Mouse (Mus musculus) lung, adult 2 months (tissue): ENCODE measurements around the gene Fabp1.

Experiments
- CTCF ChIP-seq: fragments of 200-500 bp; IDR thresholded peaks from 2 replicates; pipeline ENCODE4 v1.5.1; 2011; ENCODE audit warnings: mild to moderate bottlenecking, low read length, control low read depth; ENCODE audit not compliant: insufficient read depth
- POLR2A ChIP-seq: fragments of 200-500 bp; IDR thresholded peaks from 2 replicates; pipeline ENCODE4 v1.6.1; 2011; ENCODE audit warnings: low read depth, mild to moderate bottlenecking, control low read depth, low read length, borderline replicate concordance; ENCODE audit errors: extremely low read depth

- TF ChIP-seq CTCF (no peak), POLR2A (no peak)
Measured at GRCm38 (mm10) chr6:71239069-71239750, 39.6 kb downstream of the Fabp1 start.
